Mouse (Mus musculus) forebrain, embryonic 16.5 days (tissue): ENCODE measurements around the gene Ppdpf. TPM values are rescaled to one million over a fixed set of nuclear protein-coding genes. Genes with fewer than 3 reads are reported as not detected.

Source experiments
- ATAC-seq: fragments of 200-750 bp; cut with Nextera tagmentation; 2 replicates; pipeline ENCODE4 v1.8.0; 2017; ENCODE audit warnings: mild to moderate bottlenecking, moderate library complexity
- H3K27ac ChIP-seq: fragments of 300-500 bp; sonication (generic); 2 replicates; pipeline ENCODE4 v1.5.1; 2014; ENCODE audit warnings: low read length, control low read depth
- H3K27me3 ChIP-seq: fragments of 300-500 bp; sonication (generic); replicated peaks from 2 replicates; pipeline ENCODE4 v1.6.1; 2014; ENCODE audit warnings: low read length; ENCODE audit not compliant: control insufficient read depth, insufficient read depth
- H3K36me3 ChIP-seq: fragments of 300-500 bp; sonication (generic); 2 replicates; pipeline ENCODE4 v1.6.1; 2014; ENCODE audit not compliant: control insufficient read depth, insufficient read depth
- H3K4me1 ChIP-seq: fragments of 300-500 bp; sonication (generic); replicated peaks from 2 replicates; pipeline ENCODE4 v1.6.1; 2014; ENCODE audit warnings: low read length; ENCODE audit not compliant: control insufficient read depth, insufficient read depth
- H3K4me2 ChIP-seq: fragments of 300-500 bp; sonication (generic); 2 replicates; pipeline ENCODE4 v1.6.1; 2014; ENCODE audit warnings: mild to moderate bottlenecking, low read length, control low read depth
- H3K4me3 ChIP-seq: fragments of 300-500 bp; sonication (generic); replicated peaks from 2 replicates; pipeline ENCODE4 v1.5.1; 2014; ENCODE audit warnings: mild to moderate bottlenecking, low read length, control low read depth
- H3K9ac ChIP-seq: fragments of 300-500 bp; sonication (generic); replicated peaks from 2 replicates; pipeline ENCODE4 v1.6.1; 2014; ENCODE audit warnings: low read depth, low read length, control low read depth
- H3K9me3 ChIP-seq: fragments of 300-500 bp; sonication (generic); 2 replicates; pipeline ENCODE4 v1.6.1; 2016; ENCODE audit warnings: low read length; ENCODE audit not compliant: control insufficient read depth
- WGBS: fragments of 180-500 bp; shearing (Covaris S2); extraction: QIAGEN DNeasy Blood & Tissue Kit; methylation state at CpG from one replicate; pipeline ENCODE4 v1.1.7; 2014; 5-methylcytosine and 5-hydroxymethylcytosine counted together
- polyA plus RNA-seq: library from polyadenylated mRNA; unstranded; fragments of >200 nt; fragmentation: Nextera tagmentation; extraction: Ambion mirVana; gene quantifications from 2 replicates; pipeline ENCODE4 v1.2.1, GENCODE M21; 2015

Gene Ppdpf
- polyA plus RNA-seq, 1 experiment from 2014 or later: 453 TPM

DNA sequence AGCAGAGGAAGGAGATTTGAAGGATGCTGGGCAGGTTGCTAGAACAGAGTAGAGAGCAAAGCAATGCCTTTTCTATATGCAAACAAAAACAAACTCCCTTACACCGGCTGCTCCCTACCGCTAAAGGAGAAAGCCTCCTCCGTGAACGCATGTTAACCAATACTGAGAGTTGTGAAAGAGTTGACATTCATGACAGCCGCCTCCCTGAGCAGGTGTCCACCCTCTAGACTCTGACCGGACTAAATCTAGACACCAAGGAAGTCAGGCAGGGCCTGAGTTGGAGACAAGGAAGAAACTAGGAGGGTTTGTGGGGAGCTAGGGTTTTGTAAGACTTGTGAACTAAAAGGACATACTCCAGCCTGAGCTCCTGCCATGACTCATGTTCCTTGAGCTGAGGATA is 15.8 kb downstream of the Ppdpf start:
- ATAC-seq: no peak
- Histone ChIP-seq H3K9ac (no peak overlapping the region), H3K4me2 (no peak overlapping the region), H3K27ac (no peak overlapping the region), H3K9me3 (no peaks in the 10 kb centered on the region), H3K36me3 (no peaks in the 10 kb centered on the region), H3K4me3 (no peak overlapping the region), H3K27me3 (no peaks in the 10 kb centered on the region), H3K4me1 (no peaks in the 10 kb centered on the region)
- WGBS: 77% methylated on average over 6 of the region's 6 CpGs

- H3K9me3 ChIP-seq: no peaks in the 10 kb centered on the region
- no peaks in the 10 kb centered on the region for H3K4me1 ChIP-seq
- 91% methylated on average over 5 of the region's 5 CpGs for whole genome bisulfite sequencing
Measured at GRCm38 (mm10) chr2:181205678-181206077, 18.6 kb downstream of the Ppdpf start.

DNA sequence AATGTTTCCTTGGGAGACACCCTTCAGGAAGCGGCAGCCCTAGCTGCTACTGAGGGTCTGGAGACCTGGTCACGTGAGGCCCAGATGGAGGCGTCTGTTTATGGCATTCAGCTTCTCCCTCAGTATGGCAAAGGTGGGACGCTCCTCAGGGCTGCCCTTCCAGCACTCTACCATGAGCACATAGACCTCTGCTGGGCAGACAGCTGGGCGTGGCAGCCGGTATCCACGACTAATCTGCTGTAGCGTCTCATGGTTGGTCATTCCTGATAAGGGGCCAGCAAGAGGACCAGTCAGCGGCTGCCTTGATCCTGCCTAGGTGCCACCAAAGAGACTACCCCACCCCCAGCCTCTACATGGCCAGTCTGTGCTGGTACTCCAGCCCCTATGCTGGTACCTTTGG is 19.1 kb downstream of the Ppdpf start:
- no peak for ATAC-seq
- Histone ChIP-seq H3K4me3 (no peak overlapping the region), H3K4me1 (no peaks in the 10 kb centered on the region), H3K36me3 (no peaks in the 10 kb centered on the region), H3K9me3 (no peaks in the 10 kb centered on the region), H3K27ac (no peak overlapping the region), H3K27me3 (peaks cover 1% of the 10 kb centered on the region; the same call in 1 of the 2 replicates), H3K4me2 (no peak overlapping the region), H3K9ac (no peak overlapping the region)
- 84% methylated on average over 9 of the region's 9 CpGs for WGBS

More at GRCm38 (mm10) chr2:181205678-181206077, 18.6 kb downstream of the Ppdpf start:
- Histone ChIP-seq H3K4me2 (no peak overlapping the region), H3K27me3 (no peaks in the 10 kb centered on the region), H3K9ac (no peak overlapping the region), H3K36me3 (no peaks in the 10 kb centered on the region), H3K4me3 (no peak overlapping the region), H3K27ac (no peak overlapping the region)
- ATAC-seq: no peak

- H3K4me3 ChIP-seq: peak overlapping the region; percentile 29
- no peak overlapping the region for H3K27ac ChIP-seq
- no peaks in the 10 kb centered on the region for H3K36me3 ChIP-seq
- no peaks in the 10 kb centered on the region for H3K9me3 ChIP-seq
- H3K27me3 ChIP-seq: peaks cover 30% of the 10 kb centered on the region
- ATAC-seq: no peak
- H3K4me1 ChIP-seq: peaks cover 9% of the 10 kb centered on the region
- H3K9ac ChIP-seq: no peak overlapping the region
- peak overlapping the region; percentile 46 for H3K4me2 ChIP-seq
- WGBS: 2% methylated on average over 34 of the region's 34 CpGs
Measured at GRCm38 (mm10) chr2:181212389-181213020, 25.5 kb downstream of the Ppdpf start.

DNA sequence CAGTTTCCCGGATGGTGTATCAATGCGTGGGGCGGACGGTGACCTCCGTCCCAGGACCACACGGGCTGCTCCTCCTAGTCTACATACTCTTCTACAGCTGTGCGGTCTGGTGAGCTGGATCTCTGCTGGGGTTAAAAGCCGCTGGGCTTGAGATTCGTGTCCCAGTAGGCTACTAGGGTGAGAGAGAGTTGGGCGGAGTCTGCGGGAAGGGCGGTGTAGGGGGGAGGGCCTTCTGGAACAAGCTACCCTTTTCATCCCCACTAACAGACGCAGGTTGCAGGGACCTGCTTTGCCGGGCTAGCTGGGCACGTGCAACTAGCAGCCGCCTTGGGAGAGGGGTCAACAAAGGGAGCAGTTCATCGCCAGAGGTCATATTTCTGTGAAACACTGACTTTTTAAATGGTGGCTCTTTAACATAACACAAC is 26.0 kb downstream of the Ppdpf start, which contains the start of gene Srms:
TSS of gene Srms (minus strand) at position 165 of the 425 bp plus-strand sequence.
- no peak within 1 kb of the TSS for H3K27ac ChIP-seq
- H3K9ac ChIP-seq: no peak within 1 kb of the TSS
- WGBS: under 1% methylated on average over 17 of the region's 17 CpGs
- H3K9me3 ChIP-seq: no peaks in the 10 kb centered on the region
- no peaks in the 10 kb centered on the region for H3K36me3 ChIP-seq
- H3K4me3 ChIP-seq: peak within 1 kb of the TSS; percentile 29
- no peak for ATAC-seq
- peak within 1 kb of the TSS; percentile 46 for H3K4me2 ChIP-seq
- H3K4me1 ChIP-seq: peaks cover 9% of the 10 kb centered on the region
- H3K27me3 ChIP-seq: peaks cover 30% of the 10 kb centered on the region

DNA sequence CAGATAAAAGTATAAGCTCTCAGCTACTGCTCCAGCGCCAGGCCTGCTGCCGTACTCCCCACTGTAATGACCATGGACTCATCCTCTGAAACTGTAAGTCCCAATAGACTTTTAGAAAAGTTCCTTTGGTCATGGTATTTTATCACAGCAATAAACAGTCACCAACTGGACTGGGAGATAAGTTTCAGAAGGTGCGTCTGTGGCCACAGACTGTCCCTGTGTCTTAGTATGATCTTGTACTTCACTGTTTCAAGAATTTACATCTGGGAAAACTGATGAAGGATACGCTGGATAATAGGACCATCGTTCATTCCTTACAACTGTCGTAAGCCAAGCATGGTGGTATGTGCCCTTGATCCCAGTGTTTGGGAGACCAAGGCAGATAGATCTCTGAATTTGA is 29.0 kb downstream of the Ppdpf start:
- Histone ChIP-seq H3K9me3 (no peaks in the 10 kb centered on the region), H3K4me1 (peaks cover 18% of the 10 kb centered on the region), H3K4me3 (no peak overlapping the region), H3K36me3 (no peaks in the 10 kb centered on the region), H3K4me2 (no peak overlapping the region), H3K9ac (no peak overlapping the region), H3K27me3 (peaks cover 30% of the 10 kb centered on the region), H3K27ac (no peak overlapping the region)
- no peak for ATAC-seq
- 93% methylated on average over 6 of the region's 6 CpGs for WGBS

DNA sequence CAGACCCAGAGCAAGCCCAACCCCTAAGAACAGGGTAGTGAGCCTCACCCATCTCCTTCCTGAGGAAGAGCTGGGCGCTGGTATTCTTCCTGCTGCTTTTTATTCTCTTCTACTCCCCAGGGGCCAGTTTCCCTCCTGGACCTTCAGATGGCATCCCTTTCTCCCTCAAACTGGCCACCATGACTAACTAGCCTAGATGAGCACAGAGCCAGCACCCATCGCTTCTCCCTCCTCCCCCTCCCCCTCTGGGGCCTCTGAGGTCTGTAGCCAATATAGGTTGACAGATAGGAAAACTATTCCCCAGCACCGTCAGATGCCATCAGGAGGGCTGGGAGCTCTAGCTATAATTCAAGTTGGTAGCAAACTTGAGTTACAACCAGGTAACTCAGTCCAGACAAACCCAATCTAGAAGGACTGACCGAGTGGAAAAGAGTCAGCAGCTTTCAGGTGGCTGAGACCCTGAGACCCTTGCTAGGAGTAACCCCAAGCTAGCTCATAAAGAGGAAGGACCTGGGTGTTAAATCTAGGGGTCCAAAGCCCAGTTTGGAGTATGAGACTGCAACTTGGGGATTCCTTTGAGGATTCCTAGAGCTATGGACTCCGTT is 31.9 kb downstream of the Ppdpf start:
- no peak overlapping the region for H3K27ac ChIP-seq
- H3K4me1 ChIP-seq: peaks cover 9% of the 10 kb centered on the region
- H3K9me3 ChIP-seq: no peaks in the 10 kb centered on the region
- no peak for ATAC-seq
- no peak overlapping the region for H3K4me3 ChIP-seq
- H3K9ac ChIP-seq: no peak overlapping the region
- no peaks in the 10 kb centered on the region for H3K36me3 ChIP-seq
- WGBS: 64% methylated on average over 5 of the region's 5 CpGs
- peaks cover 1% of the 10 kb centered on the region for H3K27me3 ChIP-seq
- no peak overlapping the region for H3K4me2 ChIP-seq

- ATAC-seq: peak; percentile 69; the same call in 1 of the 2 replicates
- whole genome bisulfite sequencing: 4% methylated on average over 25 of the region's 25 CpGs
- Histone ChIP-seq H3K27ac (no peak within 1 kb of the TSS), H3K27me3 (no peaks in the 10 kb centered on the region), H3K4me1 (peaks cover 9% of the 10 kb centered on the region), H3K9me3 (no peaks in the 10 kb centered on the region), H3K36me3 (no peaks in the 10 kb centered on the region), H3K9ac (peak within 1 kb of the TSS; percentile 22; the same call in 1 of the 2 replicates), H3K4me2 (peak within 1 kb of the TSS; percentile 53), H3K4me3 (peak within 1 kb of the TSS; percentile 26)
Measured at GRCm38 (mm10) chr2:181219538-181220216, 32.6 kb downstream of the Ppdpf start, which contains the start of gene Fndc11. Gene Fndc11 (plus strand): TSS chr2:181220013.

DNA sequence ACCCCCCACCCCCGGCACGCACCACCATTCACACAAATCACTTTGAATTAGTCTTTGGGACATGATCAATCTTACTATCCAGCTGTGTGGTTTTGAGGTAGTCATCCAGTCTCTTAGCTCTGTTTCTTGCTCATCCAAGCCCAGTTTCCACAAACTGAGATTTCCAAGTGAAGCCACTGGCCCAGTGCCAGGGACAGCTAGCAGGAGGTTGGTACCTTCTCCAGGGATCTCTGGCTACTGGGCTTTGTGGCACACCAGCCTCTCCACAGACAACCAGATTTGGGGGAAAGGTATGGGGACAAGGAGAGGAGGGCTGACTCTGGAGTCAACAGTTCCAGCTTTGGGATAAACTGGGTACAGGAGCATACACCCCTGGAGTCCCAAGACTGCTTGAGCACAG is 33.3 kb downstream of the Ppdpf start:
- H3K9ac ChIP-seq: no peak overlapping the region
- H3K27me3 ChIP-seq: no peaks in the 10 kb centered on the region
- 38% methylated on average over 2 of the region's 2 CpGs for WGBS
- no peaks in the 10 kb centered on the region for H3K9me3 ChIP-seq
- peak overlapping the region; percentile 53 for H3K4me2 ChIP-seq
- no peak overlapping the region for H3K4me3 ChIP-seq
- H3K27ac ChIP-seq: no peak overlapping the region
- no peaks in the 10 kb centered on the region for H3K36me3 ChIP-seq
- peaks cover 9% of the 10 kb centered on the region for H3K4me1 ChIP-seq
- no peak for ATAC-seq
